Mouse (Mus musculus) midbrain, embryonic 15.5 days (tissue): ENCODE results near the gene Vmn2r22. TPM values are rescaled to one million over a fixed set of nuclear protein-coding genes. Genes with fewer than 3 reads are reported as not detected.
"Not testable (repeated sequence)": the region's sequence is repeated elsewhere in the genome, so short reads cannot be mapped to it uniquely, and the experiment has no call there.

Experiments
- ATAC-seq: fragments of 200-750 bp; cut with Nextera tagmentation; replicated peaks from 2 replicates; pipeline ENCODE4 v1.8.0; 2017; ENCODE audit warnings: moderate TSS enrichment
- H3K27ac ChIP-seq: fragments of 300-500 bp; sonication (generic); 2 replicates; pipeline ENCODE4 v1.5.1; 2015; ENCODE audit warnings: mild to moderate bottlenecking, inconsistent platforms
- H3K27me3 ChIP-seq: fragments of 300-500 bp; sonication (generic); replicated peaks from 2 replicates; pipeline ENCODE4 v1.6.1; 2015; ENCODE audit warnings: inconsistent platforms
- H3K36me3 ChIP-seq: fragments of 300-500 bp; sonication (generic); replicated peaks from 2 replicates; pipeline ENCODE4 v1.6.1; 2015; ENCODE audit warnings: inconsistent platforms
- H3K4me1 ChIP-seq: fragments of 300-500 bp; sonication (generic); 2 replicates; pipeline ENCODE4 v1.6.1; 2015; ENCODE audit warnings: inconsistent platforms
- H3K4me2 ChIP-seq: fragments of 300-500 bp; sonication (generic); 2 replicates; pipeline ENCODE4 v1.6.1; 2015; ENCODE audit warnings: inconsistent platforms, mild to moderate bottlenecking, moderate library complexity
- H3K4me3 ChIP-seq: fragments of 300-500 bp; sonication (generic); 2 replicates; pipeline ENCODE4 v1.5.1; 2015; ENCODE audit warnings: mild to moderate bottlenecking, inconsistent platforms
- H3K9ac ChIP-seq: fragments of 300-500 bp; sonication (generic); 2 replicates; pipeline ENCODE4 v1.6.1; 2015; ENCODE audit warnings: mild to moderate bottlenecking, inconsistent platforms
- H3K9me3 ChIP-seq: fragments of 300-500 bp; sonication (generic); 2 replicates; pipeline ENCODE4 v1.6.1; 2016; ENCODE audit warnings: inconsistent platforms
- WGBS: fragments of 180-500 bp; shearing (Covaris S2); methylation state at CpG from one replicate; pipeline ENCODE4 v1.1.7; 2015; ENCODE audit warnings: mixed read lengths; 5-methylcytosine and 5-hydroxymethylcytosine counted together
- polyA plus RNA-seq: library from polyadenylated mRNA; unstranded; fragments of >200 nt; fragmentation: Nextera tagmentation; extraction: Ambion mirVana; gene quantifications from 2 replicates; pipeline ENCODE4 v1.2.1, GENCODE M21; 2015

Gene Vmn2r22
- polyA plus RNA-seq: not detected in 2 replicates

DNA sequence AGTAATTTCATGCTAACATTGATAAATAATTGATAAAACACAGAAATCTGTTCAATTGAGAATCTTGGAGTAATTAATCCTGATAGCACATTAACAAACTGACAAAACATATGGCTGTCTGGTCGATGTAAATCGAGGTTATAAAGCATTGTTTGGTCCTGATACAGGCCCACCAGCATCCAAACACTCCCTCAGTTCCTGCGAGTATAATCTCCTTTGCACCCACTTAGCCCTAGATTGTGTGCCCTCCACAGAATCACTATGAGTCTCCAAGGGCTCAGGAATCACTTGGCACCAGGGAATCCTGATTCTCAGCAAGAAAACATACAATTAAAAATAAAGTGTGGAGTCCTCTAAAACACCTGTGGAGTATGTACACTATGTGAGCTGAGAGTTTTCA is at the start of gene Vmn2r22:
Gene Vmn2r22, minus strand, starts transcription at position 101 of the 400 bp plus-strand sequence.
- not testable (repeated sequence) for H3K4me2 ChIP-seq, H3K4me1 ChIP-seq, H3K9ac ChIP-seq, H3K9me3 ChIP-seq, H3K27ac ChIP-seq, ATAC-seq, H3K4me3 ChIP-seq, H3K27me3 ChIP-seq, H3K36me3 ChIP-seq
- 73% methylated on average over 3 of the region's 3 CpGs for WGBS

DNA sequence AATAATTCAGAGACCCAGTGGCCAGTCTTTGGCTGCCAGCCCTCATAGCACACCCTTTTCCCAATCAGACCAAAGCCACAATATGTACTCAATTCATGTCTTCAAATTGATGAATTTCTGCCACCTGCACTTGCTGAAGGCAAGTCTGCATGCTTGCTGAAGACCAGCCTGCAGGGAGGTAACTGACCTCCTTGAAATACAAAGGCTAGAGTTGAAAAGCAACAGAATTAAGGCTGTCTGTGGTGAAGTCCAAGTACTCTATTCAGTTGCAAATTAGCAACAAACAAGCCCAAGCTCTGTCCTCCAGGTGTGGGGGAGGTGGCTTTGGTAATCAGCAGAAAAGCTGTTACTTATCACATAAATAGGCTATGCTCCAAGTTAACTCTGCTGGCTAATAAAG is 46.7 kb upstream of the Vmn2r22 start:
- no peak overlapping the region for H3K9ac ChIP-seq
- no peaks in the 10 kb centered on the region for H3K9me3 ChIP-seq
- H3K4me1 ChIP-seq: no peaks in the 10 kb centered on the region
- no peak overlapping the region for H3K4me3 ChIP-seq
- no peak overlapping the region for H3K4me2 ChIP-seq
- no peaks in the 10 kb centered on the region for H3K36me3 ChIP-seq
- H3K27ac ChIP-seq: no peak overlapping the region
- ATAC-seq: no peak
- H3K27me3 ChIP-seq: no peaks in the 10 kb centered on the region

DNA sequence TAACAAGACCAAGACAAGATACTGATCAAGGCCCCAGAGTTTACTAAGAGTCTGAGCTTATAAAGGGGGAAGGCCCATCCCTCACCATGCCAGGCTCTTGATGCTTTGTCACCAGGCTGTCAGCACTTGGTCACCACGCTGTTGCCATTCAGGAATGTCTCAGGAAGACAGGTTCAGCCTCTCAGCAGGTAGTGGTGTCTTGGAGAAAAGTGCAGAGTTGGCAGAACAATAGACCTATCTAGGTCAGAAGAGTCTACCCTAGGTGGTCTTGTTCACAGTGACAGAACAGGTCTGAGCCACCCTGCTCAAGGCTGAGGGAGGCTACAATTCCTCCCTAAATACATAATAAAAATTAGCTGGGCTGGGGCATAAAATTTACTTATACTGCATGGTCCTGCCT is 46.1 kb upstream of the Vmn2r22 start:
- not testable (repeated sequence) for H3K27ac ChIP-seq, H3K4me2 ChIP-seq, H3K4me3 ChIP-seq, H3K27me3 ChIP-seq, ATAC-seq, H3K36me3 ChIP-seq, H3K9ac ChIP-seq, H3K4me1 ChIP-seq, H3K9me3 ChIP-seq
- WGBS: 34% methylated on average over 1 of the region's 1 CpGs

DNA sequence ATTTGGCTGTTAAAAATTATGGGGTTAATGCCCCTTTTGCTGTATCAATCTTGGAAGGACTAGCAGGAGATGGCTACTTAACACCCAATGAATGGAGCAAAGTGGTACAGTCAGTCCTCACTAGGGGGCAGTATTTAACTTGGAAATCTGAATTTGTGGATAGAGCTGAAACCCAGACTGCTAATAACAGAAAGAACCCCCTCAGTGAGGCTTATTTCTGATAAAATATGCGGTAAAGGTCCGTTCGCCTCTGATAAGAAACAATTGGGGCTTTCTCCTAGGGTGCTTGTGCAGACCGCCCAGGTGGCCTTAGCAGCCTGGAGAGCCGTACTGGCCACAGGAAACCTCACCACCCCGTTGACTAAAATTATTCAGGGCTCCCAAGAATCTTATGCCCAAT is 6.5 kb upstream of the Vmn2r22 start:
- 62% methylated on average over 6 of the region's 6 CpGs for WGBS
- no peak for ATAC-seq
- H3K9me3 ChIP-seq: no peaks in the 10 kb centered on the region
- no peaks in the 10 kb centered on the region for H3K4me1 ChIP-seq
- no peaks in the 10 kb centered on the region for H3K27me3 ChIP-seq
- no peaks in the 10 kb centered on the region for H3K36me3 ChIP-seq
- no peak overlapping the region for H3K27ac ChIP-seq
- no peak overlapping the region for H3K4me3 ChIP-seq
- H3K9ac ChIP-seq: no peak overlapping the region
- no peak overlapping the region for H3K4me2 ChIP-seq

DNA sequence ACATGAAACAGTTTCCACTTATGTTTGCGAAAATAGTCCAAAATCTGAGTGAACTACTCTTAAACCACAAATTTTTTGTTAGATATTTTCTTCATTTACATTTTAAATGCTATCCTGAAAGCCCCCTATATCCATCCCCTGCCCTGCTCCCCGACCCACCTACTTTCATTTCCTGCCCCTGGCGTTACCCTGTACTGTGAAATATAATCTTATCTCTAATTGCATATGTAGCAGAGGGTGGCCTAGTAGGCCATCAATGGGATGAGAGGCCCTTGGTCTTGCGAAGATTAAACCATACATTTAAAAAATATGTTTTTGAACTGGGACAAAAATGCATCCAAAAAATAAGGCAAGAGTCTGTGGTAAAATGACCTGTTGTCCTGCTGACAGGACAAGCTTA is 11.1 kb downstream of the Vmn2r22 start:
- not testable (repeated sequence) for ATAC-seq, H3K4me3 ChIP-seq
- 87% methylated on average over 4 of the region's 4 CpGs for whole genome bisulfite sequencing

DNA sequence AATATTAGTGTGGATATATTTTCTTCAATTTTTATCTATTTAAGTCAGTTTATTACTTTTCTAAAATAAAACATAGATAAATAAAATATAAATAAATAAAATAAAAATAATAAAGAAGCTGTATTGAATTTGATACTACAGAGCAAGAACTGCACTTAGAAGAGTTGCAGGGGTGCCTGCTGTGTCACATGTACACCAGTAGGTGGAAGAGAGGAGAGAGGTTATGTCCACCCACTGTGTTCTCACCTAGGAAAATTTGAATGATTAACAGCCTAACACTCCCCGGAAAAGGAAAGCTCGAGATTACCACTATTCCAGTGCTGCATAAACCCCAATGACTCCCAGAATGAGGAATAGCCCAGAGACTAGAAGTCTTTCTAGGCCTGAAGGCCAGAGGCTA is 26.7 kb downstream of the Vmn2r22 start:
- WGBS: no CpG with 5 or more reads among the region's 2 CpGs
- H3K9ac ChIP-seq, H3K36me3 ChIP-seq, H3K9me3 ChIP-seq, H3K27ac ChIP-seq, H3K4me1 ChIP-seq, H3K4me2 ChIP-seq, ATAC-seq, H3K27me3 ChIP-seq, H3K4me3 ChIP-seq: not testable (repeated sequence)

More for the DNA sequence above, 11.1 kb downstream of the Vmn2r22 start:
- not testable (repeated sequence) for H3K9me3 ChIP-seq, H3K36me3 ChIP-seq, H3K9ac ChIP-seq, H3K4me1 ChIP-seq, H3K27me3 ChIP-seq, H3K4me2 ChIP-seq, H3K27ac ChIP-seq

DNA sequence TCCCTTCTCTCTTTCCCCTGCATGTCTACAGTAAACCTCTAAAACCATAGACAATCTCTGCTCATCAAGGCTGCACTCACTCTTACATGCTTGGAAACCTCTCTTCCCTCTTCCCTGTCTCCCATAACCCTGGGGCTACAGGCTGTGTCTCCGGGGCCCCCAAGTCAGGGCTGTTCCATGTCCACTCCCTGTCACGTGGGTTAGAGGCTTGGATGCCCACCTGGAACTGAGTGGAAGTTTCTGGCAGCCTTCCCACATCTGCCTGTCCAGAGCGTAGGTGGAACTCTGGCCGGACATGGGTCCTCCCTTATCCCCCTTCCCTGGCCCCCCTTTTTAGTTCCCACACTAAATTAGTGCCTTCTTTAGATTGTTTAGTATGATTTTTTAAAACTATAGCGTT is 62.2 kb downstream of the Vmn2r22 start:
- H3K4me1 ChIP-seq, H3K4me3 ChIP-seq, H3K4me2 ChIP-seq, H3K27ac ChIP-seq, H3K9me3 ChIP-seq, H3K36me3 ChIP-seq, H3K27me3 ChIP-seq, H3K9ac ChIP-seq, ATAC-seq: not testable (repeated sequence)
- WGBS: no CpG with 5 or more reads among the region's 5 CpGs

DNA sequence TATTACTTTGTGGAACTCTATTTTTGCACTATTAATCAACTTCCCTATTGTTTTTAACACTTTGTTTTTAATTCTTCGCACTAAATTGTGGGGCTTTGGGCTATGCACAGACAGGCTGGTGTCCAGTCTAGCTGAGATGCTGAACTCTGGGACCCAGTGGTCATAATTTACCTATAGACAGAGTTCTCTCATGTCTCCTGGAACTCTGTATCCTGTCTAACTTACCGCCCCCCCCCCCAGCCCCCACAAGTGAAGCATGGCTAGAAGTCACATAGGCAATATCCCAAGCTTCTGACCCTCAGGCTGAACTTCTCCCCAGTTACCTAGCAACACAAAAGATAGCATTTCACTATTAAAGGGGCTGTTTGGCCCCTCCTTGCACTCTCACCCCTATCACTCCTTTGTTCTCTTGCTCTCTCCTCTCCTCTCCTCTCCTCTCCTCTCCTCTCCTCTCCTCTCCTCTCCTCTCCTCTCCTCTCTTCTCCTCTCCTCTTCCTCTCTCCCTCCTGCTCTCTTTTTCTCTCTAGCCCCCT is 62.7 kb downstream of the Vmn2r22 start:
- not testable (repeated sequence) for H3K27ac ChIP-seq, ATAC-seq, H3K36me3 ChIP-seq, H3K27me3 ChIP-seq, H3K4me1 ChIP-seq, H3K9me3 ChIP-seq, H3K4me3 ChIP-seq, H3K9ac ChIP-seq, H3K4me2 ChIP-seq
- WGBS: no CpG with 5 or more reads among the region's 2 CpGs

DNA sequence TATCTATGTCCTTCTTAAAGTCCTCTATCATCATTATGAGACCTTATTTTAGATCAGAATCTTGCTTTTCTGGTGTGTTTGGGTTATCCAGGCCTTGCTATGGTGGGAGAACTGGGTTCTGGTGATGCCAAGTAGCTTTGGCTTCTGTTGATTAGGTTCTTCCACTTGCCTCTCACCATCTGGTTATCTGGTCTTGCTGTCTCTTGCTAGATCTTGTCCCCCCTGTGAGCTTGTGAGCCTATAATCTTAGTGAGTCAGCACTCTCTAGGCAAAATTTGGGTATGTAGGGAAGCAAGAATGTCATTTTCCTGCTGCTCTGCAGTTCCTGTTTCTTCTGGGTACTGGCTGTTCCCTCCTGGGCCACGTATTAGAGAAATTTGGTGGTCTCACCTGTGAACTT is 66.5 kb downstream of the Vmn2r22 start:
- not testable (repeated sequence) for H3K27me3 ChIP-seq, H3K4me3 ChIP-seq, H3K9ac ChIP-seq, H3K9me3 ChIP-seq, H3K27ac ChIP-seq, H3K4me2 ChIP-seq, H3K4me1 ChIP-seq, H3K36me3 ChIP-seq, ATAC-seq
- no CpG with 5 or more reads among the region's 1 CpGs for WGBS

DNA sequence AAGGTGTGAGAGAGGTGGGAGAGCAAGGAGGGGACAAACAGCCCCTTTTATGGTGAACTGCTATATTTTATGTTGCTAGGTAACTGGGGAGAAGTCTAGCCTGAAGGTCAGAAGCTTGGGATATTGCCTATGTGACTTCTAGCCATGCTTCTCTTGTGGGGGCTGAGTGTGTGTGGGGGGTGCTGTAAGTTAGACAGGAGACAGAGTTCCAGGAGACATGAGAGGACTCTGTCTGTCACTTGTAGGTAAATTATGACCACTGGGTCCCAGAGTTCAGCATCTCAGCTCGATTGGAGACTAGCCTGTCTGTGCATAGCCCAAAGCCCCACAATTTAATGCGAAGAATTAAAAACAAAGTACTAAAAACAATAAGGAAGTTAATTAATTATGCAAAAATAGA is 75.8 kb downstream of the Vmn2r22 start:
- not testable (repeated sequence) for H3K27ac ChIP-seq, H3K9me3 ChIP-seq, H3K27me3 ChIP-seq, H3K4me2 ChIP-seq, H3K4me3 ChIP-seq, H3K36me3 ChIP-seq, H3K9ac ChIP-seq, H3K4me1 ChIP-seq, ATAC-seq
- no CpG with 5 or more reads among the region's 2 CpGs for WGBS

Other genes with a start within 250 kb of the Vmn2r22 start
- gene Vmn2r20, start 232.6 kb downstream of the Vmn2r22 start, polyA plus RNA-seq: not detected in 2 replicates
- gene Vmn2r21, start 117.3 kb downstream of the Vmn2r22 start, polyA plus RNA-seq: not detected in 2 replicates
- gene Vmn2r23, start 51.9 kb upstream of the Vmn2r22 start, polyA plus RNA-seq: not detected in 2 replicates
- gene Vmn2r24, start 128.2 kb upstream of the Vmn2r22 start, polyA plus RNA-seq: not detected in 2 replicates
- not detected in 2 replicates for gene Vmn2r25, start 202.7 kb upstream of the Vmn2r22 start, polyA plus RNA-seq